Mouse (Mus musculus) hindbrain, embryonic 11.5 days (tissue): ENCODE data around the gene App. TPM values are rescaled to one million over a fixed set of nuclear protein-coding genes. Genes with fewer than 3 reads are reported as not detected.

ENCODE experiments used
- ATAC-seq: fragments of 200-750 bp; cut with Nextera tagmentation; 2 replicates; pipeline ENCODE4 v1.8.0; 2017; ENCODE audit warnings: mild to moderate bottlenecking, moderate TSS enrichment, moderate library complexity; ENCODE audit not compliant: low FRiP score
- DNase-seq: peaks from one replicate; pipeline ENCODE4 v3.0.0-alpha.2; 2015; ENCODE audit warnings: low spot score
- H3K27ac ChIP-seq: fragments of 300-500 bp; sonication (generic); 2 replicates; pipeline ENCODE4 v1.5.1; 2014; ENCODE audit warnings: mild to moderate bottlenecking, low read depth, low read length
- H3K27me3 ChIP-seq: fragments of 300-500 bp; sonication (generic); 2 replicates; pipeline ENCODE4 v1.6.1; 2014; ENCODE audit warnings: mild to moderate bottlenecking, low read length, moderate library complexity, mixed read lengths; ENCODE audit not compliant: control insufficient read depth, insufficient read depth
- H3K36me3 ChIP-seq: fragments of 300-500 bp; sonication (generic); 2 replicates; pipeline ENCODE4 v1.6.1; 2014; ENCODE audit warnings: mild to moderate bottlenecking, low read length, moderate library complexity, mixed read lengths; ENCODE audit not compliant: control insufficient read depth, insufficient read depth
- H3K4me1 ChIP-seq: fragments of 300-500 bp; sonication (generic); replicated peaks from 2 replicates; pipeline ENCODE4 v1.6.1; 2014; ENCODE audit warnings: low read length, mixed read lengths; ENCODE audit not compliant: control insufficient read depth, insufficient read depth
- H3K4me2 ChIP-seq: fragments of 300-500 bp; sonication (generic); replicated peaks from 2 replicates; pipeline ENCODE4 v1.6.1; 2014; ENCODE audit warnings: mild to moderate bottlenecking, low read depth, low read length
- H3K4me3 ChIP-seq: fragments of 300-500 bp; sonication (generic); 2 replicates; pipeline ENCODE4 v1.5.1; 2014; ENCODE audit warnings: low read depth, low read length
- H3K9ac ChIP-seq: fragments of 300-500 bp; sonication (generic); 2 replicates; pipeline ENCODE4 v1.6.1; 2014; ENCODE audit warnings: low read depth, low read length
- H3K9me3 ChIP-seq: fragments of 300-500 bp; sonication (generic); 2 replicates; pipeline ENCODE4 v1.6.1; 2016; ENCODE audit warnings: low read length; ENCODE audit not compliant: control insufficient read depth
- WGBS: fragments of 180-500 bp; shearing (Covaris S2); extraction: QIAGEN DNeasy Blood & Tissue Kit; methylation state at CpG from one replicate; pipeline ENCODE4 v1.1.7; 2014; 5-methylcytosine and 5-hydroxymethylcytosine counted together
- polyA plus RNA-seq: library from polyadenylated mRNA; unstranded; fragments of >200 nt; fragmentation: Nextera tagmentation; extraction: Ambion mirVana; gene quantifications from 2 replicates; pipeline ENCODE4 v1.2.1, GENCODE M21; 2014

The App gene
- polyA plus RNA-seq, 1 experiment from 2014 or later = 203 TPM

DNA sequence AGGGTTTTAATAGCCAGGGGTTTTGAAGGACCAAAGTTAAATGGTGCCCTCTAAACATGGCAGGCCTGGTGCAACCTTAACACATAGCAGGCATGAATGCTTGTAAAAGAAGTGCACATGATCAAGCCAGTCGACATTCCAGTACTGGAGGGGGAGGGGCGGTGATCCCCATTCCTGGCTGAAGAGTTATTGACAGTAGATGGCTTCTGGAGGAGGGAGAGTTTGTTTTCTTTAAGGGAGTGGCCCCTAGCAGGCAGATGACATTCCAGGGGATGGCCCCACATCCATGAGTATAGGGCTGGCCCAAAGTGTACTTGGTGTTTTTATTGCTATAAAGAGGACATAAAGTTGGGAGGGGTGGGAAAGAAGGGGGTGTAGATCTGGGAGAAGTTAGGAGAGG lies 13.4 kb downstream of the App start:
- Histone ChIP-seq H3K27ac (no peak overlapping the region), H3K4me1 (no peaks in the 10 kb centered on the region), H3K9ac (no peak overlapping the region), H3K4me3 (no peak overlapping the region), H3K36me3 (no peaks in the 10 kb centered on the region), H3K9me3 (no peaks in the 10 kb centered on the region), H3K4me2 (no peak overlapping the region), H3K27me3 (no peaks in the 10 kb centered on the region)
- no peak for ATAC-seq
- 79% methylated on average over 2 of the region's 2 CpGs for WGBS
- DNase-seq = no peak

DNA sequence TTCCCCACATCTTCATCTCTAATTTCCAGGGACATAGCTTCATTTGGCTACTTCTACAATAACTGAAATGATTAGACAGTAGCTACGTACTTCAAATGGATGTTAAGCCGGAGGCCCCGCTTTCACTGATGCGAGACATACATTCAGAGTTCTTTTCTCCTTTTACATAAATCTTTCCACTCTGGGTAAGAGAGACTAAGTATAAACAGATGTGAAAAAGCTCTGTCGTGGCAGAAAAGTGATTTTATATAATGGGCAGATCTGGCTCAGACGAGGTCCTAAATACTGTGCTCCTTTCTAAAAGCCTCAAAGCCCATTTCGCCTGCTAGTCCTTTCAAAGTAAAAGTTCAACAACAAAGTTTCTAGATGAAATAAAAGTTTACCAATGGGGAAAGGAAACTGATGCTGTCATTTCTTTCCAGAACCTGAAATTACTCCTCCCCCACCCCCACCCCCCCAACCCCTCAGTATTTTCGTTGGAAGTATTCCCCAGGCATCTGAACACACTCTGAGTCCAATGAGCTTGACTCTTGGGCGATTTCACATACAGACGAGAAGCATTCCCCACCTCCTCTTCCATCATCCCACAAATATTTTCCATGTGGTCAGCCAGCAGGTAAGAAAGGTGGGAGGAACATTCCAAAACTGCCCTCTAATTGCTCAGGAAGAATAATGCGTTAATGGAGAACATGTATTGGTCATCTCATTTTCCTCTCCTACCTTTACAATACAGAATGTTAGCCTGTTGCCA lies 15.6 kb downstream of the App start:
- H3K4me3 ChIP-seq = no peak overlapping the region
- H3K4me2 ChIP-seq = no peak overlapping the region
- ATAC-seq (no peak), DNase-seq (no peak)
- H3K36me3 ChIP-seq = no peaks in the 10 kb centered on the region
- no peak overlapping the region for H3K27ac ChIP-seq
- 78% methylated on average over 11 of the region's 11 CpGs for WGBS
- H3K4me1 ChIP-seq = no peaks in the 10 kb centered on the region
- H3K27me3 ChIP-seq = no peaks in the 10 kb centered on the region
- H3K9me3 ChIP-seq = no peaks in the 10 kb centered on the region
- H3K9ac ChIP-seq = no peak overlapping the region

DNA sequence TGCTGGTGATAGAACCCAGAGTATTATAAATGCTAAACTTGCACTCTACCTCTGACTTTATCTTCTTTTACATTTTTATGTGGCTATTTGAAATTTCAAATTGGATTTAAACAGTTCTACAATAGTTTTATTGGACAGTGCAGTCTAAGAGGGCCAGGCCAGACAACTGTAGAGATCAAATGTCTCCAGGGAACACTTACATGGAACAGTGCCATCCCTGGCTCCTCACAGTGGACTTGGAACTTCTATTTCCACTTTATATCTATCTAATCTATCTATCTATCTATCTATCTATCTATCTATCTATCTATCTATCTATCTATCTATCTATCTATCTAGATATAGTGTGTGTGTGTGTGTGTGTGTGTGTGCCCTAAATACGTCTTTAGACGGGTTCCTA lies 16.4 kb downstream of the App start:
- Histone ChIP-seq H3K4me3 (no peak overlapping the region), H3K36me3 (no peaks in the 10 kb centered on the region), H3K27ac (no peak overlapping the region), H3K4me2 (no peak overlapping the region), H3K27me3 (no peaks in the 10 kb centered on the region), H3K9me3 (no peaks in the 10 kb centered on the region), H3K4me1 (no peaks in the 10 kb centered on the region), H3K9ac (no peak overlapping the region)
- WGBS = 95% methylated on average over 2 of the region's 2 CpGs
- DNase-seq = no peak
- ATAC-seq = no peak

DNA sequence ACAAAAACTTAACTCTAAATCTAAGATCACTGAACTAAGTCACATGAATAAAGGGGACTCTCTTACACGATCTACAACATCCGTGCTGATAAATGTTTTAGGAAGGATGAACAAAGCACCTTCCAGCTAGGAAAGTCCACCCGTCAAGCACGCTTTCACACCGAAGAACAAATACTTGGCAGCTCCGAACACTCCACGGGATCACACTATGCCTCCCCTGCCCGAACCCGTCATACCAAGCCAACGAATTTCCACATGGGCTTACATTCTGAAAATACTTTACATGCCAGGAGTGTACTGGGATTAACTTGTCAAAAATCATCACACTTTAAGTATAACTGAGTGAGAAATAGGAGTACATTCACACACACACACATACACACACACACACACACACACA lies 17.7 kb downstream of the App start:
- Histone ChIP-seq H3K9ac (no peak overlapping the region), H3K27ac (no peak overlapping the region), H3K9me3 (no peaks in the 10 kb centered on the region), H3K4me2 (no peak overlapping the region), H3K27me3 (no peaks in the 10 kb centered on the region), H3K4me3 (no peak overlapping the region), H3K36me3 (no peaks in the 10 kb centered on the region), H3K4me1 (no peaks in the 10 kb centered on the region)
- DNase-seq (no peak), ATAC-seq (no peak)
- 72% methylated on average over 10 of the region's 10 CpGs for WGBS

DNA sequence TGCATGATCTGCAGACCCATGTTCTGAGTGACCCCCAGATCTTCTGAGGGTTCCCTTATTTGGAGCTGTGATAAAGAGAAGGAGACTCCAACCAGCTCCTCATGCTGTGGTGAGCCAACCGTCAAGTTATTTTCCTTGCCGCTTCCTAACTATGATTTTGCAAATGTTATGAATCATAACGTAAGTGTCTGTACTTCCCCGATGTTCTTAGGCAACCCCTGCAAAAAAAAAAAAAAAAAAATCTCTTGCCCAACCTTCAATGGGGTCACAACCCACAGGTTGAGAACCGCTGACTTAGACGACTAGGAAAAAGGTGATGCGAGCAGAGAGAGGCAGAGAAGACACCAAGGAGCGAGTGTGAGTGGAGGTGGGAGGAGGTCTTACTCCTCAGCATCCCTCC lies 21.1 kb downstream of the App start:
- DNase-seq (no peak), ATAC-seq (no peak)
- 92% methylated on average over 8 of the region's 8 CpGs for WGBS
- H3K27me3 ChIP-seq = no peaks in the 10 kb centered on the region
- H3K36me3 ChIP-seq = no peaks in the 10 kb centered on the region
- no peak overlapping the region for H3K4me3 ChIP-seq
- H3K27ac ChIP-seq = no peak overlapping the region
- no peaks in the 10 kb centered on the region for H3K9me3 ChIP-seq
- H3K4me1 ChIP-seq = no peaks in the 10 kb centered on the region
- H3K9ac ChIP-seq = no peak overlapping the region
- H3K4me2 ChIP-seq = no peak overlapping the region

DNA sequence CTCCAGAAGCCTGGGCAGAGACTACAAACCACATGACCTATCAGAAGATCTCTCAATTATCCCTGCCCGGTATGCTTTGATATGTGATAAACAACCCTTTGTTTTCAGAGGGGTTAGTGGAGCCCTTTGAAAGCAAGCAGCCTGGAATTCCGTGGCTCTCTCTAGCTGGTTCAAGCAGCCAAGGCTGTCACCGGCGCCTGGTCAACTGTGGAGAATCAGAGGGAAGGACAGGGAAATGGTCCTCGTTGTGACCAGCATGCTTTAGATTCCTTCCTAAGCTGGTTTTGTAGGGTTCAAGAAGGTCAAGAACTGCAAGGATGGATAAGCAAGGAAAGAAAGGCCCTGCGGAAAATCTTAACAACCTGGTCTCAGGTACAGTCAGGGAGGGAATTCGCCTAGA lies 21.9 kb downstream of the App start:
- no peaks in the 10 kb centered on the region for H3K27me3 ChIP-seq
- no peak for DNase-seq
- 28% methylated on average over 7 of the region's 7 CpGs for WGBS
- no peaks in the 10 kb centered on the region for H3K4me1 ChIP-seq
- H3K4me3 ChIP-seq = no peak overlapping the region
- no peaks in the 10 kb centered on the region for H3K36me3 ChIP-seq
- no peak overlapping the region for H3K27ac ChIP-seq
- no peaks in the 10 kb centered on the region for H3K9me3 ChIP-seq
- ATAC-seq = no peak; the same call in 1 of the 2 replicates
- H3K4me2 ChIP-seq = no peak overlapping the region
- no peak overlapping the region for H3K9ac ChIP-seq

DNA sequence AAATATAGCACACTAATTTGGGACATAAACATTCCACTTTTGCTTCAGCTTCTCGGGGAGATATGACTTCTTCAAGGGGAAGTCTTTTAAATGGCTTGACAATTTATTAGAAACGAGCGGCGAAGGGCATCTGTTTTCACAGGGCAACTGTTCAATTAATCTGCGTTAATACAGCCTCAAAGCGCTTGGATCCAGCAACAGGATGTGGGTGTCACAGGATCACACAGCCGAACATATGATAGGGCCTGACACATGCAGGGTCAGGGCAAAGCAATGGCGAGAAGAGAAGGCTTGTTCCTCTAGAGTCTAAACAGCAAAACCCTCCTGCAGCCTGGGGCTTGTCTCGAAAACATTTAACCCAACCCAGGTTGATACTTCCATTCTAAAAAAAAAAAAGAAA lies 22.7 kb downstream of the App start:
- ATAC-seq (no peak), DNase-seq (no peak)
- no peak overlapping the region for H3K27ac ChIP-seq
- H3K9me3 ChIP-seq = no peaks in the 10 kb centered on the region
- no peak overlapping the region for H3K4me2 ChIP-seq
- 57% methylated on average over 9 of the region's 9 CpGs for WGBS
- no peaks in the 10 kb centered on the region for H3K27me3 ChIP-seq
- no peaks in the 10 kb centered on the region for H3K36me3 ChIP-seq
- no peaks in the 10 kb centered on the region for H3K4me1 ChIP-seq
- H3K4me3 ChIP-seq = no peak overlapping the region
- no peak overlapping the region for H3K9ac ChIP-seq

DNA sequence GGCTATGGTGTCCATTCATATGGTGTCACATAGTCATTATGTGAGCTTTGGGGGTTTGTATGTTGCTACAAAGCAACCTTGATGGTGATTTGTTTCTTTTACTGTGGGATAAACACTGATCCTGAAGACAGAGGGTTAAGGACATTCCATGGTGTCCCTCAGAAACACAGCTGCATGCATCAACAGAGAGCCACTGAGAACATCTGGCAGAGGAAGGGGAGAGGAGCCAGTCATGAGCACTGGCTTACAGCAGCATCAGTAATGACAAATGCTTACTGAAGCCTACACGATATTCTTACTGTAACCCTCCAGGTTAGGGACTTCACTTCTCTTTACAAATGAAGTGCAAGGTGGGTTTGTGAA lies 24.1 kb downstream of the App start:
- Histone ChIP-seq H3K36me3 (no peaks in the 10 kb centered on the region), H3K9ac (no peak overlapping the region), H3K4me2 (no peak overlapping the region), H3K4me1 (no peaks in the 10 kb centered on the region), H3K4me3 (no peak overlapping the region), H3K9me3 (no peaks in the 10 kb centered on the region), H3K27ac (no peak overlapping the region), H3K27me3 (no peaks in the 10 kb centered on the region)
- ATAC-seq (no peak), DNase-seq (no peak)
- 88% methylated on average over 1 of the region's 1 CpGs for WGBS

DNA sequence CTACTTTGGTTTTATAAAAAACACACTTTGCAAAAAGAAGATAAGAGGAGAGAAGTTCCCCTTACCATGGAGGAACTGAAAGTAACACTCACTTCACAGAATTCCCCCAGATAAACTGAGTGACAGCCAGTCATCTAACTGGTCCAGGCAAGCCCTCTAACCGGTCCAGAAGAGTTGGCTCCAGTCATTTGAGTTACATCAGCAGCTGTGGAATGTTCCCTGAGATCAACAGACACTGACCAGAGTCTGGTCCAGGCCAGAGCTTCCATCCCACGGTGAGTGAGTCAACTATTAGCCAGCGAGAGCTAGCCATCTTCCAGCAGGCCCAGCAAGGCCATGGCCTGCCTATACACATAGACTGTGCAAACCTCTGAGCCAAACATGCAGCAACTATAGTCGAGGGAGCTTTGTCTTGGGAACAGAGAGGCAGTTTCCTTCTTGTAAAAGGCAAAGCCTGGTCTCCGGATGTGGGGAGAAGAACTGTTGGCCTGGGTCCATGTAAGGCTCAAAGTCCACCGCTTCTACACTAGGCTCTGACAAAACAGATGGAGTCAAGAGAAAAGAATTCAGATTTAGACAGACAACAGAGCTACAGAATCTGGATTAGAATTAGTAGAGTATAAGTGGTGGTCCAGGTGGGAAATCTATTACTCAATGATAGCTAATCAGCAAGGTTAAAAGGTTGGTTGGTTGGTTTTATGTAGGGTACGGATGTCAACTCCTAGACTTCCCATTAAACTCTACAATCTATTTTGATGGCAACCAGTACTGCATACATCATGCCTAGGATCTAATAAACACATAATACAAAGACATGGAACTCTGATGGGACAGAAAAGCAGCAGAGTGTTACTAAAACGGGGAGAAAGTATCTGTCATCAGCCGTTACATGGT lies 24.7 kb downstream of the App start:
- no peak for DNase-seq
- 89% methylated on average over 9 of the region's 9 CpGs for WGBS

More for the DNA sequence above, 24.7 kb downstream of the App start:
- Histone ChIP-seq H3K36me3 (no peaks in the 10 kb centered on the region), H3K4me2 (no peak overlapping the region), H3K4me1 (no peaks in the 10 kb centered on the region), H3K9ac (no peak overlapping the region), H3K9me3 (no peaks in the 10 kb centered on the region), H3K4me3 (no peak overlapping the region), H3K27ac (no peak overlapping the region), H3K27me3 (no peaks in the 10 kb centered on the region)
- no peak for ATAC-seq
